Mouse (Mus musculus) mature B cell (primary cell): Measurements from ENCODE around the gene Gm20403.
"Not testable (repeated sequence)": the region's sequence is repeated elsewhere in the genome, so short reads cannot be mapped to it uniquely, and the experiment has no call there.

Source experiments
- in situ Hi-C: fragments of 300-500 bp; cut with MboI; formaldehyde crosslinking; loops from 2 replicates; pipeline ENCODE4 v1.14.3; 2019

Gm20403 gene

DNA sequence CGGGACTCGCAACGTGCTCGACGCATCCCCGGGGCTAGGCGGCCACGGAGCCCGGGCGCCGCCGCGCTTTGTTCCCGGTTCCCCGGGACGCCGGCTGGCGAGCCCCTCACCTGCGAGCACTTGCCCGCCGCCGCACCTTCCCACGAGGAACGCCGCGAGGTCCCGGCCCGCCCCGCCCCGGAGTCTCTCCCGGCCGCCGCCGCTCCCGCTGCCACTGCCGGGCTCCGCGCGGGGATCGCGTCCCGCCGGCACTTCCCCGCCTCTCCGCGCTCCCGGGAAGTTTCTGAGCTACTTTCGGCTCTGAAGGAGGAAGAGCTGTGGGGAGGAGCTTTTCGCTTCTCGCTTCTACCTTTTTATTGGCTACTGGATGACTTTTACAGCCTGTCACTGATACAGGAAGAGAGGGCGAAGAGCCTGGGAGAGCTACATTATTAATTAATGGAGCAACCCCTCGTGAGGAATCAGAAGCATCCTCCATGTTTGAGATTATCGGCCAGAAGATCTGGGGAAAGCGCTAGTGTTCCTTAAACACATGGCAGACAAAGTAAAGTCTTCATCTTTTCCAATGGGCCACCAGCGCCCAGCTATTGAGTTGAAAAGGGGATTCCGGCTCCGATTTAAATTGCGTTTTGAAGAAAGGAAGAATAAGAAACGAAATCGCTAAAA lies at the start of gene Gm20403:
TSS of gene Gm20403 (minus strand) at position 478 of the 666 bp plus-strand sequence.
- in situ Hi-C loops, result loop anchor here (5.0 kb wide), 1 partner anchor 36 kb away; no protein-coding TSS in a partner anchor

GRCm38 (mm10) chr12:55027088-55027487 lies 40.8 kb upstream of the Gm20403 start:
- in situ Hi-C loops, result no loop called here

DNA sequence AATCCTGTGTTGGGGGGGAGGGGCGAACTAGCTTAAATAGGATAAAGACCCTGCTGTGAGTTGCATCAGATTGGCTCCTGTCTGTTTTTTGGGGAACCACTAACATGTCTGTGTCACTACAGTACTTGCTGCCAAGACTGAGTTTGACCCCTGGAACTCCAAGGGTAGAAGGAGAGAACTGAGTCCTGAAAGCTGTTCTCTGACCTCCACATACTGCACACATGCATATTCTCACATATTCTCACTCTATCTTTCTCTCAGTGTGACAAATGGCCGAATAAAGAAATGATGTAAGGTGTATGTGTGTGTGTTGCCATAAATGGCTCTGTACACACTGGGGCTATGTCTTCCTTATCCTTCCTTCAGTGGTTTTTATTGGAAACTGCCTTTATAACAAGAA lies 37.0 kb upstream of the Gm20403 start:
- in situ Hi-C loops, result loop anchor here (5.0 kb wide), 1 partner anchor 36 kb away; the partner anchor contains the start of gene Gm20403

- in situ Hi-C loops, result no loop called here
These were observed 33.1 kb upstream of the Gm20403 start for GRCm38 (mm10) chr12:55019421-55019877.

- in situ Hi-C loops, result no loop called here
These were observed 30.9 kb upstream of the Gm20403 start for GRCm38 (mm10) chr12:55017119-55017721.

- in situ Hi-C loops, result no loop called here
These were observed 30.2 kb upstream of the Gm20403 start for GRCm38 (mm10) chr12:55016339-55017118.

DNA sequence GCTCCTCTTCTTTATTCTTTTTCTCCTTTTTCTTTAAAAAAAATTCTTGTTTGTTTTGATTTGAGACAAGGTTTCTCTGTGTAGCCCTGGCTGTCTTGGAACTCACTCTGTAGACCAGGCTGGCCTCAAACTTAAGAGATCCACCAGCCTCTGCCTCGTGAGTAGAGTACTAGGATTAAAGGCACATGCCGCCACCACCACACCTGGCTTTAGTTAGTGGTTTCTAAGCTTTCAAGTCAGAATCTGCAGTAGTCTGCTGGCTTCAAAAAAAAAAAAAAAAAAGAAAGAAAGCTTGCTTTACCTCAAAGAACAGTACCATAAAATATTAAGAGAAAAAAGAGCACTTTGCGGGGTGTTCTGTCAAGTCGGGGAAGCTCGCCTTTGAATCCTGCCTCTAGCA lies 29.1 kb upstream of the Gm20403 start:
- in situ Hi-C loops, result no loop called here

- in situ Hi-C loops, result no loop called here
These were observed 27.5 kb upstream of the Gm20403 start, which contains the start of gene Baz1a for GRCm38 (mm10) chr12:55013626-55014398. Baz1a (minus strand) TSS chr12:55014348.

DNA sequence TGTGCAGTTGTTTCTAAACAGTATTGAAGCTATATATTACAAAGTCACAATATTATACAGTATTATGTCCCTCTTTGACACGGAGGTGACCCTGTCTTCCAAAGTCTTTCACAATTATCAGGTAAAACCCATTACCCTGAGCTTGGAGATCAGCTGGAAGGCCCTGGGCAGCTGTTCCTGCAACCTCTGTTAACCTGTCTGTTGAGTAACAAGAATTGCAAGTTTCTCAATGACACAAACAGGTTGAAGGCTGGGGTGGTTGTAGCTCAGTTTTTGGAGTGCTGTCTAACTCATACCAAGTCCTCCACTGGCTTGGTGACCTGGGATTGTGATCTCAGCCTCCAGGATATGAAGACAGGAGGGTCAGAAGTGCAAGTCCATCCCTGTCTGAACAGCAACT lies 26.7 kb upstream of the Gm20403 start:
- in situ Hi-C loops, result no loop called here

DNA sequence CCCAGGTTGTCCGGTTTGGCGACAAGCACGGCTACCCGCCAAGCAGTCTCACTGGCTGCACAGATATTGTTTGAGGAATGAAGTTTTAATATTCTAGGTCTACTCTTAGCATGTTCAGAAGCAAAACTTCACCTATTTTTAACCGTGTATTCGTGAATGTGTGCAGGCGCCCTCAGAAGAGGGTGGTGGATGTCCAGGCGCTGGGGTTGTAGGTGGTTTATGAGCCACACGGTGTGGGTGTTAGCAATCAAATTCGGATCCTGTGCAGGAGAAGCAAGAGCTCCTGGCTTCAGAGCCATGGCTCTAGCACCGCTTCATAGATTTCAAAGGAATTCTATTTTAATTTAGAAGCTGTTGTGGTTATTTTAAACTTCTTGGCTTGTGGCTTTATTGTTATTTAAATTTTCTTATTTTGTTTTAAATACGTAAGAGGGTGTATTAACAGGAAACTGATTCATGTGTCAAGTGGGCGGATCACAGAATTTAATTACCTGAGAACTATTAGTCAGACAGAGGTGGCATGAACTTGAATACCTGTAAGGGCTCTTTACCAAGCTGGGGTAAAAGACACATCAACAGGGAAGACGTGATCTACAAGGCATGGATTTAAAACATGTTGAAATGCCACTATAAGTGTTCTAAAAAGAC lies 21.2 kb upstream of the Gm20403 start:
- in situ Hi-C loops, result no loop called here

DNA sequence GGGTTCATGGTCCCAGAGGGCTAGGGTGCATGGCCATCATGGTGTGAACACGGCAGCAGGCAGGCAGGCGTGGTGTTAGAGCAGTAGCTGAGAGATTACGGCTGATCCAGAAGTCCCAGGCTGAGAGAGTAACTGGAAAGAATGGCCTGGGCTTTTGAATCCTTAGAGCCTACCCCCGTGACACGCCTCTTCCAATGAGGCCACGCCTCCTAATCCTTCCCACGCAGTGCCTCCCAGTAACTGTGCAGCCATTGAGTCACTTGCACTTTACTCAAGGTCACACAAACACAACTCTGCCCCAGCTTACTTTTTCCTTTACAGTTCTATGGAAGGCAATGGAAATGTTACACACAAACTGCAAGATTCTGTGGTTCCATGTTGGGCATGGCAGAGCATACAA lies 19.7 kb upstream of the Gm20403 start:
- in situ Hi-C loops, result no loop called here

DNA sequence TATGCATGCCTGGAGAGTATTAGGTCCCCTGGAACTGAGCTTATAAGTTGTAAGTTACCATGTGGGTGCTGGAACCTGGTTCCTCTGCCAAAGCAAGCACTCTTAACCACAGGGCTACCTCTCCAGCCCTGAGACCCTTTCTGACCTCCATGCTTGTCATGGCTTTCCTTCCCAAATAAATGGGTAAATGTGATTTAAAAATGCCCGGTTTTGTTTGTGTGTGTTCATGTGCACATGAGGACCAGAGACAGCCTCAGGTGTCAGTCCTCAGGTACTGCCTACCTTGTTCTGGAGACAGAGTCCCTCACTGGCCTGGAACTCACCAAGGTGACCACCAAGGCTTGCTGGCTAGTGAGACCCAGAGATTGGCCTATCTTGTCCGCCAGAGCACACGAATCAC lies 18.1 kb upstream of the Gm20403 start:
- in situ Hi-C loops, result no loop called here

- in situ Hi-C loops, result no loop called here
These were observed 17.5 kb upstream of the Gm20403 start for GRCm38 (mm10) chr12:55003843-55004242.

- in situ Hi-C loops, result not testable (repeated sequence)
These were observed 16.2 kb upstream of the Gm20403 start for GRCm38 (mm10) chr12:55002532-55002931.

- in situ Hi-C loops, result no loop called here
These were observed 12.8 kb upstream of the Gm20403 start for GRCm38 (mm10) chr12:54999016-54999690.

DNA sequence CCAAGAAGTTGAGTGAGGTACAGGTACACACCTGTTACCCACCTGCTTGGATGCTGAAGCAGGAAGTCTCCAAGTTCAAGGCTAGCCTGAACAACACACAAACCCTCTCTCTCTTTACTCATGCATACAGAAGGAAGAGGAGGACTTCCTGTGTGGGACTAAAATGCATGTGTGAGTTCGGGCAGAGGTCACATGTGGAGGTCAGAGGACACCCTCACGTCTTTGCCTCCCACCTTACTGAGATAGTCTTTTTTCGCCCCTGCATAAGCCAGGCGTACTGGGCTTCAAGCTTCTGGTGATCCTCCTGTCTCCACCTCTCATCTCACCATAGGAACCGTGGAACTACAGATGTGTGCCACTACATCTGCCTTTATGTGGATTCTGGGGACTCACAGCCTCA lies 12.1 kb upstream of the Gm20403 start:
- in situ Hi-C loops, result no loop called here

DNA sequence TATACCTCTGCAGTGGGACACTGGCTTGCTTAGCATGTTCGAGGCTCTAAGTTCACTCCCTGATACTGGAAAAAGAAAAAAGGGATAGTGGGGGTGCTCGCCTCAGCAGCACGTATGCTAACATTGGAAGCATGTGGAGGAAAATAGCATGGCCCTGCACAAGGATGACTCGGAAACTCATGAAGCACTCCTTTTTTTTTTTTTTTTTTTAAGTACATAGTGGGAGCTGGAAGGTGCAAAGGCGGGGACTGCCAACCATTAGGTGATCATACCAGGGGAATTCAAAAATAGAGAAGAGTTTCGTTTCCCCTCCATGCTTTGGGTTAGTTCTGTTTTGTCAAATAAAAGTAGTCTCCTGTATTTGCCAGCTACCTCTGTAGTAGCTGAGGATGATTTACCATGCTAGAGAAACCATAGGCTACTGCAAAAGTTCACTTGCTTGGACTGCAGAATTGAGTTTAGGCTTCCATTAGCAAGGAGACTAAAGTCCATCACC lies 10.7 kb upstream of the Gm20403 start:
- in situ Hi-C loops, result no loop called here

GRCm38 (mm10) chr12:54995965-54996364 lies 9.6 kb upstream of the Gm20403 start:
- in situ Hi-C loops, result no loop called here

DNA sequence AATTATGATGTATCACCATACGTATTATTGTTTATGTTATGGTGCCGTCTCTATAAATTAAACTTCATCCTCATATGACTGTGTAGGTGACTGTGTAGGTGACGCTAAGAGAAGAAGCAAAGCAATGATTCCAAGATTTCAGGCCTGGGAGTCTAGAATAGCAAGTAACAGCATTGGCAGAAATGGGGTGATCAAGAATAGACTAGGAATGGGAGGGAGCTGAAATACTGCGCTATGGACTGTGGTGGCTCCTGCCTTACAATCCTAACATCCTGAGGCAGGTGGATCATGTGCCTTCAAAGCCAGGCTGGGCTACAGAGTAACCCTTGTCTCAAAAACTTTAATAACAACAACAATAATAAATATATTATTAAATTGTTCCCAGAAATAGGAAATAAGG lies 8.1 kb upstream of the Gm20403 start:
- in situ Hi-C loops, result no loop called here

GRCm38 (mm10) chr12:54994068-54994386 lies 7.7 kb upstream of the Gm20403 start:
- in situ Hi-C loops, result no loop called here
